Comparison of ENCODE assay signal across 10 mouse cellular contexts in genomic region chr6:37418931-37419330, GRCm38 (mm10). TPM values are rescaled to one million over a fixed set of nuclear protein-coding genes. Genes with fewer than 3 reads are reported as not detected.
DNase-seq lines count a peak whose midpoint lies in the region; ATAC-seq lines count a peak whose summit lies in the region.
"Had no signal": no experiment of that assay in that cellular context is flagged by ENCODE, and none has a peak within 500 bp of the region (broad histone marks: within the 10 kb centered on the region; RNA-seq: fewer than 3 reads in every experiment).

No protein-coding gene starts in this region.

- peak overlapping the region; percentile 84 for H3K27ac ChIP-seq in heart, embryonic 13.5 days (replicated peaks)
- 0 out of 2 replicates have a peak overlapping the region, but pooled peaks have one; percentile 34 for H3K27ac ChIP-seq in neural tube, embryonic 11.5 days (ENCODE audit: low read depth, low read length)
- H3K27ac ChIP-seq in intestine, embryonic 14.5 days (ENCODE audit: low read depth), result peak overlapping the region; percentile 90

- peak overlapping the region; percentile 48 for H3K4me2 ChIP-seq in heart, embryonic 13.5 days
- H3K4me2 ChIP-seq in neural tube, embryonic 11.5 days (ENCODE audit: low read depth), result no peak overlapping the region
- peak overlapping the region; percentile 26 for H3K4me2 ChIP-seq in intestine, embryonic 14.5 days (ENCODE audit: low read length)

- WGBS in heart, embryonic 13.5 days, result 32% methylated on average over 6 of the region's 6 CpGs
- 66% methylated on average over 6 of the region's 6 CpGs for WGBS in neural tube, embryonic 11.5 days
- 40% methylated on average over 6 of the region's 6 CpGs for WGBS in intestine, embryonic 14.5 days

- peaks cover 96% of the 10 kb centered on the region for H3K4me1 ChIP-seq in heart, embryonic 13.5 days
- H3K4me1 ChIP-seq in neural tube, embryonic 11.5 days (ENCODE audit: control insufficient read depth, insufficient read depth, low read length), result peaks cover 4% of the 10 kb centered on the region; the same call in 1 of the 2 replicates
- H3K4me1 ChIP-seq in intestine, embryonic 14.5 days (replicated peaks; ENCODE audit: control insufficient read depth, insufficient read depth, low read length), result peaks cover 47% of the 10 kb centered on the region

- no peaks in the 10 kb centered on the region for H3K27me3 ChIP-seq in heart, embryonic 13.5 days (replicated peaks)
- H3K27me3 ChIP-seq in neural tube, embryonic 11.5 days (ENCODE audit: control insufficient read depth, insufficient read depth, low read length), result no peaks in the 10 kb centered on the region
- no peaks in the 10 kb centered on the region for H3K27me3 ChIP-seq in intestine, embryonic 14.5 days (replicated peaks; ENCODE audit: control insufficient read depth, insufficient read depth, low read length)

- H3K36me3 ChIP-seq in heart, embryonic 13.5 days, result peaks cover 30% of the 10 kb centered on the region
- H3K36me3 ChIP-seq in neural tube, embryonic 11.5 days (ENCODE audit: control insufficient read depth, insufficient read depth, low read length), result no peaks in the 10 kb centered on the region
- H3K36me3 ChIP-seq in intestine, embryonic 14.5 days (ENCODE audit: control insufficient read depth, insufficient read depth, low read length), result 0 out of 2 replicates have a peak, but pooled peaks cover 4% of the 10 kb centered on the region
- H3K36me3 ChIP-seq: G1E had no signal

- intact Hi-C loops in heart, postnatal 25 days (cut with DNase I), result no loop called here

- H3K9me3 ChIP-seq in heart, embryonic 13.5 days, result no peaks in the 10 kb centered on the region
- no peaks in the 10 kb centered on the region for H3K9me3 ChIP-seq in neural tube, embryonic 11.5 days (ENCODE audit: control insufficient read depth, low read length)
- no peaks in the 10 kb centered on the region for H3K9me3 ChIP-seq in intestine, embryonic 14.5 days (ENCODE audit: control insufficient read depth, low read length)

- ATAC-seq in heart, embryonic 13.5 days (ENCODE audit: extremely low read depth, insufficient number of reproducible peaks, low FRiP score, low TSS enrichment), result no peak
- no peak for ATAC-seq in neural tube, embryonic 11.5 days (ENCODE audit: insufficient read depth, low FRiP score, low TSS enrichment)
- ATAC-seq in intestine, embryonic 14.5 days (replicated peaks; ENCODE audit: low FRiP score, low TSS enrichment, low read depth), result no peak
- ATAC-seq in CD4-positive, CD25-positive, alpha-beta regulatory T cell, adult 4 months, result no peak

- peak overlapping the region; percentile 9 for H3K4me3 ChIP-seq in heart, embryonic 13.5 days
- no peak overlapping the region for H3K4me3 ChIP-seq in neural tube, embryonic 11.5 days (ENCODE audit: low read depth, low read length)
- no peak overlapping the region for H3K4me3 ChIP-seq in intestine, embryonic 14.5 days (ENCODE audit: low read depth, low read length)

- peak overlapping the region; percentile 72 for H3K9ac ChIP-seq in heart, embryonic 13.5 days
- no peak overlapping the region for H3K9ac ChIP-seq in neural tube, embryonic 11.5 days (ENCODE audit: low read length)
- H3K9ac ChIP-seq in intestine, embryonic 14.5 days (ENCODE audit: low read length), result no peak overlapping the region

- DNase-seq in heart, postnatal 25 days (ENCODE audit: low spot score), result no peak
- no peak for DNase-seq in neural tube, embryonic 11.5 days (ENCODE audit: low spot score)
- no peak for DNase-seq in neural tube, embryonic 10.5 days (ENCODE audit: extremely low spot score, low spot score)
- no peak for DNase-seq in intestine, embryonic 14.5 days (ENCODE audit: low spot score)
- peak; percentile 48 for DNase-seq in telencephalon, adult 2 months (ENCODE audit: low read depth, low spot score)
- DNase-seq in embryo, embryonic 11 days, result no peak
- DNase-seq: cerebellum, adult 11-12 months had no signal

RNA-seq across cellular contexts. Expression of gene Creb3l2, which starts 23.0 kb away (rescaled TPM):
- 29.9 and 30.1 TPM in 2 replicates for polyA plus RNA-seq in heart, embryonic 13.5 days (2015; fragmentation: Nextera tagmentation; extraction: Ambion mirVana)
- total RNA-seq in heart, postnatal 25 days (2021), result 10 to 100 TPM; 23.9 to 28.5 TPM
- 14.5 and 16.0 TPM in 2 replicates for polyA plus RNA-seq in neural tube, embryonic 11.5 days (2014; fragmentation: Nextera tagmentation; extraction: Ambion mirVana)
- 22.9 and 23.9 TPM in 2 replicates for polyA plus RNA-seq in intestine, embryonic 14.5 days (2014; fragmentation: Nextera tagmentation; extraction: Ambion mirVana)
- polyA plus RNA-seq in CD4-positive, CD25-positive, alpha-beta regulatory T cell, adult 4 months (2017; shearing (Covaris generic)), result 1 to 10 TPM; 3.2 to 3.3 TPM
- polyA plus RNA-seq: G1E had no signal

Comparison
In these comparisons a context has a peak if more than half of its experiments do, and no peak if none do; other contexts are left out.
1. H3K27ac ChIP-seq: peak in every context shown above with its lines; median percentile 90 in intestine, embryonic 14.5 days; 84 in heart, embryonic 13.5 days; 34 in neural tube, embryonic 11.5 days.